Mouse (Mus musculus) left cerebral cortex, postnatal 4 days (tissue): ENCODE results near the gene Olig3. TPM values are rescaled to one million over a fixed set of nuclear protein-coding genes. Genes with fewer than 3 reads are reported as not detected.

Experiments used
- total RNA-seq, 2 experiments: library from RNA; stranded (reverse); gene quantifications; 2 replicates each; pipeline ENCODE4 v1.2.3; 2021

The Olig3 gene
- total RNA-seq, 2 experiments from 2014 or later: not detected

Other genes with a start within 250 kb of the Olig3 start
- 10 to 100 TPM; 12.4 to 12.5 TPM for gene Ifngr1, start 235.4 kb downstream of the Olig3 start, total RNA-seq